Mouse (Mus musculus) cerebellum, adult 2 months (tissue): ENCODE results near the gene Phxr2. TPM values are rescaled to one million over a fixed set of nuclear protein-coding genes. Genes with fewer than 3 reads are reported as not detected.

Experiments used
- DNase-seq, 2 experiments: peaks; one replicate each; pipeline ENCODE4 v3.0.0; 2021
- H3K27ac ChIP-seq: fragments of 200-500 bp; 2 replicates; pipeline ENCODE4 v1.5.1; 2012; ENCODE audit warnings: low read length, control low read depth, inconsistent platforms; ENCODE audit not compliant: insufficient read depth
- H3K27me3 ChIP-seq: fragments of 200-500 bp; 2 replicates; pipeline ENCODE4 v1.6.1; 2012; ENCODE audit warnings: inconsistent platforms, mild to moderate bottlenecking, low read length, moderate library complexity; ENCODE audit not compliant: control insufficient read depth, insufficient read depth
- H3K4me1 ChIP-seq: fragments of 200-500 bp; 2 replicates; pipeline ENCODE4 v1.6.1; 2011; ENCODE audit warnings: low read length; ENCODE audit not compliant: control insufficient read depth, insufficient read depth
- H3K4me3 ChIP-seq: fragments of 200-500 bp; replicated peaks from 2 replicates; pipeline ENCODE3; 2011; ENCODE audit warnings: mild to moderate bottlenecking, low read depth, low read length, control low read depth; ENCODE audit not compliant: insufficient read depth
- CTCF ChIP-seq: fragments of 200-500 bp; IDR thresholded peaks from 2 replicates; pipeline ENCODE4 v1.5.1; 2011; ENCODE audit warnings: low read depth, mild to moderate bottlenecking, control low read depth, low read length, moderate library complexity, borderline replicate concordance; ENCODE audit not compliant: insufficient read depth
- POLR2A ChIP-seq: fragments of 200-500 bp; IDR thresholded peaks from 2 replicates; pipeline ENCODE4 v1.6.1; 2011; ENCODE audit warnings: low read length, control low read depth, borderline replicate concordance; ENCODE audit not compliant: insufficient read depth
- WGBS: fragments of 180-500 bp; shearing (Covaris S2); methylation state at CpG from one replicate; pipeline ENCODE4 v1.1.7; 2018; 5-methylcytosine and 5-hydroxymethylcytosine counted together
- polyA plus RNA-seq: library from polyadenylated mRNA; depleted of rRNA; stranded (reverse); fragments of >200 nt; gene quantifications from 2 replicates; pipeline ENCODE4 v1.2.3, GENCODE M21; 2012

Gene Phxr2
- polyA plus RNA-seq, 1 experiment, result not detected

- TF ChIP-seq POLR2A, result no peak
- TF ChIP-seq CTCF, result no peak
- DNase-seq, result no peak
- Histone ChIP-seq H3K4me3 (peak overlapping the region; percentile 83), H3K4me1 (no peaks in the 10 kb centered on the region; the same call in 1 of the 2 replicates), H3K27me3 (no peaks in the 10 kb centered on the region), H3K27ac (no peak overlapping the region)
- WGBS, result 8% methylated on average over 8 of the region's 8 CpGs
Measured at GRCm38 (mm10) chr10:99106311-99106702, 19.8 kb downstream of the Phxr2 start.

GRCm38 (mm10) chr10:99105522-99105921 lies 20.6 kb downstream of the Phxr2 start:
- Histone ChIP-seq H3K27me3 (no peaks in the 10 kb centered on the region), H3K27ac (no peak overlapping the region), H3K4me1 (no peaks in the 10 kb centered on the region; the same call in 1 of the 2 replicates), H3K4me3 (no peak overlapping the region)
- TF ChIP-seq CTCF, result no peak
- no peak for TF ChIP-seq POLR2A
- DNase-seq, result no peak
- 76% methylated on average over 3 of the region's 3 CpGs for WGBS

DNA sequence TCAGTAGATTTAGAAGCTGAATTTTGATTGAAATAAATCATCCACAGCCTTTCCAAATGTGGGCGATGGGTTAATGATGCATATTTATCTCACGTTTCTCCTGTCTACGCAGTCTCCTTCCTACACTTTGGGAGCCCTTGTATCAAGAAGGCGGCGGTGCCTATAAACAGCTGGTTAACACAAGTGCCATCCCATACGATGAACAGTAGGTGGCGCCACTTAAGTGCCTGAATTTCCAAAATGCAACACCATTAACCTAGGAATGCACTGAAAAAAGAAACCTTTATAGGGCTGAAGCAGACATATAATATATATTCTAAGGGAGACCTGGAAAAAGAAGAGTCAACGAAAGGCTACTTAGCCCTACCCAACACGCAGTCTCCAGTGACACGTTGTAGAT lies 28.8 kb downstream of the Phxr2 start:
- no peaks in the 10 kb centered on the region for H3K4me1 ChIP-seq
- H3K27me3 ChIP-seq, result no peaks in the 10 kb centered on the region
- 70% methylated on average over 10 of the region's 10 CpGs for WGBS
- H3K4me3 ChIP-seq, result no peak overlapping the region
- no peak for TF ChIP-seq POLR2A
- TF ChIP-seq CTCF, result peak; percentile 43; the same call in 1 of the 2 replicates
- peak; percentile 31 to 36 for DNase-seq
- H3K27ac ChIP-seq, result no peak overlapping the region

DNA sequence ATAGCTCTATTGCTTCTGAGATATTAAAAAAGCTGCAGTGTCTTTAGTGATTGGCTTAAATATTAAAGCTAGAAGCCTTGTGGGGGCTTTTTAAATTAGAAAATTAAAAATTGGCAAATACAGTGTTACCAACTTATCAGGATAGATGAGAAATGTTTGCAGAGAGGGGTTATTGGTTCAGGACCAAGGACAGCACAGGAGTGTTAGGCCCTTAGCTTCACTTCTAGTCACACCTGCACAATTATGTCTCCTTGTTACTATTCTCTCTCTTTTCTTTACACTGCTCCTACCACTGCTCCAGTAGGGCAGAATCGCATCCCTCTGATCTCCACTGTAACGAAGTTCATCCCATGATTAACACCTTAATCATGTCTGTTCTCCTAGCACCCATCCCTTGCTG lies 31.0 kb downstream of the Phxr2 start:
- Histone ChIP-seq H3K27me3 (no peaks in the 10 kb centered on the region), H3K27ac (no peak overlapping the region), H3K4me1 (no peaks in the 10 kb centered on the region), H3K4me3 (no peak overlapping the region)
- no peak for TF ChIP-seq CTCF
- DNase-seq, result no peak
- 80% methylated on average over 2 of the region's 2 CpGs for WGBS

GRCm38 (mm10) chr10:99093364-99093763 lies 32.8 kb downstream of the Phxr2 start:
- no peaks in the 10 kb centered on the region for H3K4me1 ChIP-seq
- TF ChIP-seq CTCF (no peak), POLR2A (no peak)

DNA sequence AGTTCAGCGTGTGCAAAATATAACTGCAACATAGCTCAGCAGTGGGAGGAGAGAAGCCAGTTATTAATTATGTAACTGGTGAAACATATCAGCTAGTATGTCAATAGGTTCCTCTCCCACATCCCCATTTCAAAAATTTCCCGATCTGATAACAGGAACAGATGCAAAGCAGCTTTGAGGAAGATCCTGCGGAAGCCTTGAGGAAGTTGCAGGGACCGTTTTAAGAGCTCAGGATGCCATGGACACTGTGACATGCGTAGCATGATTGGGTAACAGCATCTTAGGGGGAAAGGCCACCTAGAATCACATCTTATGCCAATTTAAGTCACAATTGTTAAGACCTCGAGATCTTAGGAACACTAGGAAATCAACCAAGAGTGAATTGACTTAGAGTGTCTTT lies 36.2 kb downstream of the Phxr2 start:
- Histone ChIP-seq H3K27ac (no peak overlapping the region), H3K27me3 (no peaks in the 10 kb centered on the region), H3K4me1 (no peaks in the 10 kb centered on the region), H3K4me3 (no peak overlapping the region)
- DNase-seq, result no peak
- 80% methylated on average over 6 of the region's 6 CpGs for WGBS
- no peak for TF ChIP-seq POLR2A
- TF ChIP-seq CTCF, result no peak

More at GRCm38 (mm10) chr10:99093364-99093763, 32.8 kb downstream of the Phxr2 start:
- WGBS, result 89% methylated on average over 2 of the region's 2 CpGs
- Histone ChIP-seq H3K27ac (no peak overlapping the region), H3K27me3 (no peaks in the 10 kb centered on the region), H3K4me3 (no peak overlapping the region)
- DNase-seq, result no peak

GRCm38 (mm10) chr10:99086029-99086428 lies 40.1 kb downstream of the Phxr2 start:
- Histone ChIP-seq H3K27me3 (no peaks in the 10 kb centered on the region), H3K4me1 (no peaks in the 10 kb centered on the region; the same call in 1 of the 2 replicates), H3K4me3 (no peak overlapping the region), H3K27ac (no peak overlapping the region)
- no peak for TF ChIP-seq CTCF
- no peak for TF ChIP-seq POLR2A
- DNase-seq, result no peak
- 61% methylated on average over 6 of the region's 6 CpGs for WGBS

DNA sequence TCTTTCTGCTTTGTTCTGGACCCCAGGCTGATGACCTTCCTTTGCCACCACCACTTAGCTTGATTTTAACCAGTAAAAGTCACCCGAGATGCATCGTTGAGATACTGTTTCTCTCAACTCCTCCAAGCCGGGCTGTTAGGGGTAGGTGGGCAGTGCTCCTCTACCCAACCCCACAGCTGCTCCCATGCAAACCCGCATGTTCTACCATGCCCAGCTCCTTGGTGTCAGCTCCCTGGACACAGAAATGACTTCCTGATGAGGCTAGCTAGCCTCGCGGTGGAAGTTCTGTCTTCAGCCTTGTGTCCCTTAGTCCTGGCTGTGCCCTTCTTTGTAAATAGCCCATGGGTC lies 40.9 kb downstream of the Phxr2 start:
- no peaks in the 10 kb centered on the region; the same call in 1 of the 2 replicates for H3K4me1 ChIP-seq
- H3K27me3 ChIP-seq, result no peaks in the 10 kb centered on the region
- H3K4me3 ChIP-seq, result no peak overlapping the region
- no peak overlapping the region for H3K27ac ChIP-seq
- DNase-seq, result no peak
- WGBS, result 63% methylated on average over 6 of the region's 6 CpGs
- TF ChIP-seq POLR2A (no peak), CTCF (no peak)
